Mouse (Mus musculus) megakaryocyte, embryonic 14.5 days (primary cell): ENCODE measurements around the gene Fam234a.

ENCODE experiments used
- FLI1 ChIP-seq: IDR thresholded peaks from 2 replicates; pipeline ENCODE4 v1.6.1; 2012; ENCODE audit warnings: low read length, inconsistent platforms, mixed read lengths
- GATA1 ChIP-seq: IDR thresholded peaks from 3 replicates; pipeline ENCODE4 v1.6.1; 2012; ENCODE audit warnings: mixed read lengths, low read length, inconsistent platforms, borderline replicate concordance

- TF ChIP-seq GATA1 = no peak
- TF ChIP-seq FLI1 = no peak
Measured at GRCm38 (mm10) chr17:26198892-26199291, 45.1 kb downstream of the Fam234a start, which contains the start of gene Pdia2.
